Mouse (Mus musculus): ENCODE data around the gene Zfp575.

- TF ChIP-seq CTCF (conservative IDR thresholded peaks at IDR 0.05; ENCODE audit: low read length) (no peak), POU5F1 (IDR thresholded peaks at IDR 0.05; ENCODE audit: borderline replicate concordance, low read length) (no peak), NANOG (IDR thresholded peaks at IDR 0.05; ENCODE audit: borderline replicate concordance, low read length) (no peak)
Measured at GRCm38 (mm10) chr7:24563191-24563836, 24.1 kb downstream of the Zfp575 start.

All from E14TG2a.4 (cell line).